Mouse (Mus musculus): ENCODE results near the gene Prkab1.

Prkab1 gene

GRCm38 (mm10) chr5:116024327-116024739 is at the start of gene Prkab1:
Gene Prkab1, minus strand, starts transcription at chr5:116024508.
- DNase-seq = peak; percentile 95

GRCm38 (mm10) chr5:116069618-116070017 is 45.3 kb upstream of the Prkab1 start:
- no peak for DNase-seq

GRCm38 (mm10) chr5:116052826-116053225 is 28.5 kb upstream of the Prkab1 start:
- DNase-seq = no peak

GRCm38 (mm10) chr5:116052171-116052570 is 27.9 kb upstream of the Prkab1 start:
- DNase-seq = peak; percentile 9

GRCm38 (mm10) chr5:116049821-116050220 is 25.5 kb upstream of the Prkab1 start:
- peak; percentile 5 for DNase-seq

- no peak for DNase-seq
Observed at GRCm38 (mm10) chr5:116048321-116048720, 24.0 kb upstream of the Prkab1 start.

- no peak for DNase-seq
Observed at GRCm38 (mm10) chr5:116046246-116046645, 21.9 kb upstream of the Prkab1 start.

- DNase-seq = no peak
Observed at GRCm38 (mm10) chr5:116045581-116045980, 21.3 kb upstream of the Prkab1 start.

- no peak for DNase-seq
Observed at GRCm38 (mm10) chr5:116042241-116042640, 17.9 kb upstream of the Prkab1 start.

GRCm38 (mm10) chr5:116039706-116040105 is 15.4 kb upstream of the Prkab1 start:
- no peak for DNase-seq

GRCm38 (mm10) chr5:116037731-116038130 is 13.4 kb upstream of the Prkab1 start:
- DNase-seq = no peak

- DNase-seq = no peak
Observed at GRCm38 (mm10) chr5:116036465-116036864, 12.2 kb upstream of the Prkab1 start.

GRCm38 (mm10) chr5:116031190-116031577 is 6.9 kb upstream of the Prkab1 start:
- DNase-seq = peak; percentile 69

GRCm38 (mm10) chr5:116030566-116031189 is 6.4 kb upstream of the Prkab1 start:
- no peak for DNase-seq

- DNase-seq = no peak
Observed at GRCm38 (mm10) chr5:116029071-116029470, 4.8 kb upstream of the Prkab1 start.

GRCm38 (mm10) chr5:116026561-116026960 is 2.3 kb upstream of the Prkab1 start:
- no peak for DNase-seq

- DNase-seq = no peak
Observed at GRCm38 (mm10) chr5:116026107-116026506, 1.8 kb upstream of the Prkab1 start.

GRCm38 (mm10) chr5:116023821-116024284 is 455 bp downstream of the Prkab1 start:
- no peak for DNase-seq

GRCm38 (mm10) chr5:116023251-116023661 is 1.1 kb downstream of the Prkab1 start:
- DNase-seq = peak; percentile 69

GRCm38 (mm10) chr5:116022658-116023200 is 1.6 kb downstream of the Prkab1 start:
- DNase-seq = no peak

- DNase-seq = no peak
Observed at GRCm38 (mm10) chr5:116022131-116022530, 2.2 kb downstream of the Prkab1 start.

GRCm38 (mm10) chr5:116021552-116021951 is 2.8 kb downstream of the Prkab1 start:
- no peak for DNase-seq

GRCm38 (mm10) chr5:116019371-116019770 is 4.9 kb downstream of the Prkab1 start:
- DNase-seq = peak; percentile 50

GRCm38 (mm10) chr5:116018784-116019183 is 5.5 kb downstream of the Prkab1 start:
- peak; percentile 80 for DNase-seq

GRCm38 (mm10) chr5:116018196-116018595 is 6.1 kb downstream of the Prkab1 start:
- no peak for DNase-seq
